Mouse (Mus musculus): Measurements from ENCODE around the gene Cyb5r3. TPM values are rescaled to one million over a fixed set of nuclear protein-coding genes. Genes with fewer than 3 reads are reported as not detected.

Cyb5r3 gene
- polyA plus RNA-seq, 1 experiment from 2014 or later: 130 TPM

DNA sequence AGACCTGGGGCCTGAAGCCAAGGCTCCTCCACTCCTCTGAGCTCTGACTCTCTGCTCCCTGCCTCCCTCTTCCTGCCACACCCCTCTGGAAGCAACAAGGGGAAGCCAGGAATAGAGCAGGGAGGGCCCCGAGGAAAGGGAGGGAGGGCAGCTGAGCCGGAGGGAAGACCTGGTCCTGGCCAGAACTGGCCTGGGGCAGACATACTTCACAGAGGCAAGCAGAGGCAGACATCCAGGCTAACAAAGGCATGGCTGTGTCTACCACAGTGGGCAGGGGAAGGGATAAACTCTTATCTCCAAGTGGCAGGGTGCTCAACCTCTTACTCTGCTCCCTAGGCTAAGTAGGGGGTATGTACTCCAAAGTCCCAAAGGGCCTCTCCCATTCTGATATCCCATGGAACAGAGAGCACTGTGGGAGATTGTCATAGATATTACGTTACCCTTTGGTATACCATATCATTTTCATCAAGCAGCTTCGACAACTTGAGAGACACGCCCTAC, 7.4 kb downstream of the Cyb5r3 start:
- Histone ChIP-seq H3K4me3 (ENCODE audit: low read length) (no peak overlapping the region), H3K36me3 (ENCODE audit: control insufficient read depth, insufficient read depth, low read length) (no peaks in the 10 kb centered on the region), H3K27ac (ENCODE audit: low read depth, low read length) (no peak overlapping the region), H3K27me3 (replicated peaks; ENCODE audit: control insufficient read depth, insufficient read depth, low read length) (no peaks in the 10 kb centered on the region), H3K4me2 (ENCODE audit: low read length) (no peak overlapping the region), H3K4me1 (ENCODE audit: control insufficient read depth, insufficient read depth, low read depth, low read length) (peaks cover 2% of the 10 kb centered on the region; the same call in 1 of the 2 replicates), H3K9me3 (ENCODE audit: control insufficient read depth, low read length) (no peaks in the 10 kb centered on the region), H3K9ac (ENCODE audit: low read depth, low read length) (no peak overlapping the region)
- WGBS: 78% methylated on average over 5 of the region's 5 CpGs
- no peak for ATAC-seq

DNA sequence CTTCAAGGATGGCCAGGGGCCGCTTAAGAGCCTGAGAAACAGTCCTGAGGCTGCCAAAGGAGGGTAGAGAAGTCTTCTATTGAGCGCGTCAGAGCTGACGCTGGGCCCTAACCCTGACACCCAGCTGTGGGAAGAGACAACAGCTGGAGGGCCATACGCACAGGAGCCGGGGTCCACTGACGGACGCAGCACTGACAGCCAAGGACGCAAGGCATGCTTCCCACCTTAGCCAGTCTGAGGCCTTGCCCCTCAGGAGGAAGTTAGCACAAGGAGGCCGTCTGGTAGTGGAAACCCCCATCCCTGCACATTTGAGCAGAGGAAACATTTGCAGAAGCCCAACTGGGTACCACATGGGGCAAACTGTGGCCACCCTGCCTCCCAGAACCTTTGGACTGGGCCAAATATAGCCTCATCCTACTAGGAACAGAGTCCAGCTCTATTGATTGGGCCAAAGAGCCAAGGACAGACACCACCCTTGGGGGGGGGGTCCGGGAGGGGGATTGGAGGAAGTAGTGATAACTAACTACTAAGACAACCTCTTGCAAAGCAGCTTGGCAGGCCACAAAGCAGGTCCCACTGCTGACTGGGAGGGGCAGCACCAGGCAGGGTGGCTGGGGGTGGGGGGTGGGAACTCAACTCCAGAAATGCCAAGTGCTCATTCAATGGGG, 9.4 kb downstream of the Cyb5r3 start:
- peaks cover 14% of the 10 kb centered on the region for H3K36me3 ChIP-seq (ENCODE audit: control insufficient read depth, insufficient read depth, low read length)
- H3K9ac ChIP-seq (ENCODE audit: low read depth, low read length): no peak overlapping the region
- H3K27ac ChIP-seq (ENCODE audit: low read depth, low read length): no peak overlapping the region
- no peak for ATAC-seq
- H3K4me2 ChIP-seq (ENCODE audit: low read length): no peak overlapping the region
- H3K4me1 ChIP-seq (ENCODE audit: control insufficient read depth, insufficient read depth, low read depth, low read length): no peaks in the 10 kb centered on the region
- H3K9me3 ChIP-seq (ENCODE audit: control insufficient read depth, low read length): no peaks in the 10 kb centered on the region; the same call in 1 of the 2 replicates
- WGBS: 89% methylated on average over 11 of the region's 11 CpGs
- no peak overlapping the region for H3K4me3 ChIP-seq (ENCODE audit: low read length)
- no peaks in the 10 kb centered on the region for H3K27me3 ChIP-seq (replicated peaks; ENCODE audit: control insufficient read depth, insufficient read depth, low read length)

DNA sequence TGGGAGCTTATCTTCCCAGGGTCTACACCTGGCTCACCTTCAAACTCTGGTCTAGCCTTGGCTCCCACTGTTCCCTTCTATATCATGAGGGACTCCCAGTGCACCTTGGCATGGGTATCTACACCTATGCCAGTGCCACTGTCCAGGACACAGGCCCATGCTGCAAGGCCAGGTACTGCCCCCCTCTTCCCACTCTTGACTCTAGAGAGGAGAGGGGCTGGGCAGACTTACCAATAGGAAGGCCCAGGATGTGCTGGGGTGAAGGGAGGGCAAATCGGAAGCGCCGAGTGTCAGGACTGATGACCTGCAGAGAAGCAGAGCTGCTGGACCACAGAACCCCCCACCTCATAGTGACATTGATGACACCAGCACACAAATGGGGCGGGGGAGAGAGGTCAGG, 10.4 kb downstream of the Cyb5r3 start:
- peaks cover 21% of the 10 kb centered on the region for H3K36me3 ChIP-seq (ENCODE audit: control insufficient read depth, insufficient read depth, low read length)
- no peak for ATAC-seq
- peaks cover 3% of the 10 kb centered on the region for H3K9me3 ChIP-seq (ENCODE audit: control insufficient read depth, low read length)
- no peak overlapping the region for H3K9ac ChIP-seq (ENCODE audit: low read depth, low read length)
- no peak overlapping the region for H3K4me2 ChIP-seq (ENCODE audit: low read length)
- WGBS: 92% methylated on average over 4 of the region's 4 CpGs
- no peaks in the 10 kb centered on the region for H3K4me1 ChIP-seq (ENCODE audit: control insufficient read depth, insufficient read depth, low read depth, low read length)
- H3K27me3 ChIP-seq (replicated peaks; ENCODE audit: control insufficient read depth, insufficient read depth, low read length): no peaks in the 10 kb centered on the region
- no peak overlapping the region for H3K4me3 ChIP-seq (ENCODE audit: low read length)
- no peak overlapping the region for H3K27ac ChIP-seq (ENCODE audit: low read depth, low read length)

DNA sequence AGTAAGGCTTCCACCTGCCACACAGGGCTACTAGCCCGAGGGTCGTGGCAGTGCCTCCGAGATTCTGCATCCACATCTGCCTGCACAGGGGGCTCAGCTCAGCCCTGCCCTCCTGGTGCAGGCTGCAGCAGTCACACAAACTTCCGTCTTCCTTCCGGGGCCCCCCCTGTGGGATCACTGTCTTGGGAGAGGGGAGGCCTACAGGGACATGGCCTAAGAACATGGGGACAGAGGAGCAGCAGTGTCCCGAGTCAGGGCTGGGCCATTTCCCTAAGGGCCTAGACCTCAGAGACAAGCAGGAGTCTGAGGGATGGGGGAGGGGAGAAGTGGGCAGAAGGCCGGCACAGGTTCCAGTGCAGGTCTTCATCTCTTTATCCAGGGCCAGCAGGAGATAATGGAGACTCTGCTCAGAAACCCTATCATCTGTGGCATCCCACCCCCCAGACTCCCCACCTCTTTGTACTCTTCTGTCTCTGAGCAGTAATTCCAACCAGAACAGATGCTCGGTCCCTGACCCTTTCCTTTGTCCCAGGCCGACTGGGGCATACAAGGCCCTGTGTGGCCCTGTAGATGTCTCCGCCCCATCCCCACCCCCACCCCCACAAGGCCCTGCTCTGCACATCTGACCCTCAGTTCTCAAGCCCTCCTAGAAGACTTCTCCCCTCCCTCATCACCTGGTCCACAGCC, 11.2 kb downstream of the Cyb5r3 start:
- no peaks in the 10 kb centered on the region for H3K4me1 ChIP-seq (ENCODE audit: control insufficient read depth, insufficient read depth, low read depth, low read length)
- no peak overlapping the region for H3K9ac ChIP-seq (ENCODE audit: low read depth, low read length)
- H3K36me3 ChIP-seq (ENCODE audit: control insufficient read depth, insufficient read depth, low read length): peaks cover 21% of the 10 kb centered on the region
- ATAC-seq: no peak
- no peak overlapping the region for H3K27ac ChIP-seq (ENCODE audit: low read depth, low read length)
- WGBS: 26% methylated on average over 10 of the region's 10 CpGs
- no peak overlapping the region for H3K4me3 ChIP-seq (ENCODE audit: low read length)
- H3K4me2 ChIP-seq (ENCODE audit: low read length): no peak overlapping the region
- peaks cover 3% of the 10 kb centered on the region for H3K9me3 ChIP-seq (ENCODE audit: control insufficient read depth, low read length)
- H3K27me3 ChIP-seq (replicated peaks; ENCODE audit: control insufficient read depth, insufficient read depth, low read length): no peaks in the 10 kb centered on the region

DNA sequence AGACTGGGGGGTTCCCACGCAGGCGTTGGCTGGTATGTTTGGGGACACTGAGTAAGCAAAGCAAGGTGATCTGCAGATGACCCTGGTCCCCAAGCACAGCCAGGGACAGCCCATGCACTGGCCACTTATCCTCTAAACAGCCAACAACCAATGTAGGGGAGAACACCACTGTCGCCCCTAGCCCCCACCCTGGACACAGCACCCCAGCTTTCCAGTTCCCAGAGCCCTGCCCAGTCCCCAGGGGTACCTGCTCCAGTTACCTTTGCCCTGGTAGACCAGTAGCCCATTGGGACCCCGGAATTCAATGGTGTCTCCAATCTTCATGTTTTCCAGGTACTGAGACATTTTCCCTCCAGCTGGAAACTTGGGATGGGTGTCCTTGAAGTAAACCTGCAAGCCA, 11.8 kb downstream of the Cyb5r3 start:
- H3K4me1 ChIP-seq (ENCODE audit: control insufficient read depth, insufficient read depth, low read depth, low read length): no peaks in the 10 kb centered on the region

DNA sequence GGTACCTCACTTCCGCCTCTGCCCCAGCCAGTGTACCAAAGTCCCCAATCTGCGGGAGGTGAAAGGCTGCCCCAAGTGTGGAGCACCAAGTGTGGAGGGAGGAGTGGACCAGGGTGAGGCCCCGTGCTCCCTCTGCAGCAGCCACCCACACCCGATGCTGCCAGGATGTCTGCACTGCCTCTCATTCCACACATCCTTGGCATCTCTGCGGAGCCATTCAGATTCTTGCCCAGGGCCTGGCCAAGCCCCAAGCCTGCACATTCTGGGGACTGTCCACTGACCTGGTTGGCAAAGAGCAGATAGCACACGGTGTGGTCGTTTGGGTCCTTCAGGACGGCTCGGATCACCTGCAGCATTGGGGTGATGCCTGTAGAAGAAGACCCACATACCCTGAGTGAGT, 12.6 kb downstream of the Cyb5r3 start:
- peaks cover 3% of the 10 kb centered on the region for H3K9me3 ChIP-seq (ENCODE audit: control insufficient read depth, low read length)
- no peak overlapping the region for H3K9ac ChIP-seq (ENCODE audit: low read depth, low read length)

More for the DNA sequence above, 11.8 kb downstream of the Cyb5r3 start:
- Histone ChIP-seq H3K9me3 (ENCODE audit: control insufficient read depth, low read length) (peaks cover 3% of the 10 kb centered on the region), H3K9ac (ENCODE audit: low read depth, low read length) (no peak overlapping the region), H3K4me2 (ENCODE audit: low read length) (no peak overlapping the region), H3K27ac (ENCODE audit: low read depth, low read length) (no peak overlapping the region), H3K36me3 (ENCODE audit: control insufficient read depth, insufficient read depth, low read length) (peaks cover 21% of the 10 kb centered on the region), H3K4me3 (ENCODE audit: low read length) (no peak overlapping the region), H3K27me3 (replicated peaks; ENCODE audit: control insufficient read depth, insufficient read depth, low read length) (no peaks in the 10 kb centered on the region)
- ATAC-seq: no peak
- WGBS: 86% methylated on average over 4 of the region's 4 CpGs

DNA sequence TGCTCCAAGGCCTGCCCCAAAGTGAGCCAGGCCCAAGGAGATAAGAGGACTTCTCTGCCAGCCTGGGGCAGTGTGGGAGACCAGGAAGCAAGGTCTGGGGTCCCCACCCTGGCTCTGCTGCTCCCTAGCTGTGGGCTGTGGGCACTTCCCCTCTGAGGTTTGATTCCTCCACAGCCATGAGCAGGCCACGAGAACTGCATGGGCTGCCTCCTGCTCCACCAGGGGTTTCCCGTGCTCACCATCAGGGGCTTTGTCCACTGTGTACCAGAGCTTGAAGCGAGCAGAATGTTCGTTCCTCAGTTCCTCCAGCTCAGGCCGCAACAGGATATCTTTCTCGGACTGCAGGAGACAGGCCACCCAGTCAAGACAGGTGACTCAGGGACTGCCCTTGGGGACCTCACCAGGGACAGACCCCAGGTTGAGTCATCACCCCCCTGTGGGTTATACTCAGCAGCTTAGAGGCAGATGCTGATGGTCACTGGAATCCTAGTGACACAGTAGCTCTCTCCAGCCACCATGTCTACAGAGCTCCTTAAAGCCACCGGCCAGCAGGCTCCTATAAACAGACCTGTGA, 13.7 kb downstream of the Cyb5r3 start:
- H3K27me3 ChIP-seq (replicated peaks; ENCODE audit: control insufficient read depth, insufficient read depth, low read length): no peaks in the 10 kb centered on the region
- H3K4me1 ChIP-seq (ENCODE audit: control insufficient read depth, insufficient read depth, low read depth, low read length): no peaks in the 10 kb centered on the region
- H3K4me2 ChIP-seq (ENCODE audit: low read length): no peak overlapping the region
- no peak overlapping the region for H3K27ac ChIP-seq (ENCODE audit: low read depth, low read length)
- WGBS: 93% methylated on average over 7 of the region's 7 CpGs
- no peak overlapping the region for H3K9ac ChIP-seq (ENCODE audit: low read depth, low read length)
- peaks cover 3% of the 10 kb centered on the region for H3K9me3 ChIP-seq (ENCODE audit: control insufficient read depth, low read length)
- ATAC-seq: no peak
- no peak overlapping the region for H3K4me3 ChIP-seq (ENCODE audit: low read length)
- peaks cover 23% of the 10 kb centered on the region for H3K36me3 ChIP-seq (ENCODE audit: control insufficient read depth, insufficient read depth, low read length)

More for the DNA sequence above, 12.6 kb downstream of the Cyb5r3 start:
- H3K4me1 ChIP-seq (ENCODE audit: control insufficient read depth, insufficient read depth, low read depth, low read length): no peaks in the 10 kb centered on the region
- ATAC-seq: no peak
- H3K27ac ChIP-seq (ENCODE audit: low read depth, low read length): no peak overlapping the region
- no peak overlapping the region for H3K4me2 ChIP-seq (ENCODE audit: low read length)
- H3K36me3 ChIP-seq (ENCODE audit: control insufficient read depth, insufficient read depth, low read length): peaks cover 21% of the 10 kb centered on the region
- H3K27me3 ChIP-seq (replicated peaks; ENCODE audit: control insufficient read depth, insufficient read depth, low read length): no peaks in the 10 kb centered on the region
- WGBS: 93% methylated on average over 9 of the region's 9 CpGs
- H3K4me3 ChIP-seq (ENCODE audit: low read length): no peak overlapping the region

DNA sequence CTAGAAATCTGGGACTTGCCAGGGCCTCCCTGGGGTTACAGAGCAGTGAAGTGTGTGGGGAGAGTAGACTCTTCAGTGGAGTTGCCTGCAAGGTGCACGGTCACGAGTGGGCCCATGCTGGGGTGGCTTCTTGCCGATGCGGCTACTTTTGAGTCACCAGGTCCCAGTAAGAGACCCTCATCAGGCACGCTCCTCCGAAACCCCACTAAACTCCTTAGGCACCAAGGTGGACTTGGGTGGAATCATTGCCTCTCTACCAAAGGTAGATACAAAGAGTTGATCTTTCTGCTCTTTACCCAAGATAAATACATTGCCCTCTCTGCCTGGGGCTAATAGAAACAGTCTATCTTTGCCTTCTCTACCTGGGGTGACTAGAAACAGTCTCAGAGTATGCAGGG, 14.7 kb downstream of the Cyb5r3 start:
- Histone ChIP-seq H3K4me1 (ENCODE audit: control insufficient read depth, insufficient read depth, low read depth, low read length) (no peaks in the 10 kb centered on the region), H3K9me3 (ENCODE audit: control insufficient read depth, low read length) (peaks cover 3% of the 10 kb centered on the region), H3K9ac (ENCODE audit: low read depth, low read length) (no peak overlapping the region), H3K4me2 (ENCODE audit: low read length) (no peak overlapping the region), H3K27me3 (replicated peaks; ENCODE audit: control insufficient read depth, insufficient read depth, low read length) (no peaks in the 10 kb centered on the region), H3K36me3 (ENCODE audit: control insufficient read depth, insufficient read depth, low read length) (peaks cover 23% of the 10 kb centered on the region), H3K4me3 (ENCODE audit: low read length) (no peak overlapping the region), H3K27ac (ENCODE audit: low read depth, low read length) (no peak overlapping the region)
- WGBS: 94% methylated on average over 6 of the region's 6 CpGs
- ATAC-seq: no peak

DNA sequence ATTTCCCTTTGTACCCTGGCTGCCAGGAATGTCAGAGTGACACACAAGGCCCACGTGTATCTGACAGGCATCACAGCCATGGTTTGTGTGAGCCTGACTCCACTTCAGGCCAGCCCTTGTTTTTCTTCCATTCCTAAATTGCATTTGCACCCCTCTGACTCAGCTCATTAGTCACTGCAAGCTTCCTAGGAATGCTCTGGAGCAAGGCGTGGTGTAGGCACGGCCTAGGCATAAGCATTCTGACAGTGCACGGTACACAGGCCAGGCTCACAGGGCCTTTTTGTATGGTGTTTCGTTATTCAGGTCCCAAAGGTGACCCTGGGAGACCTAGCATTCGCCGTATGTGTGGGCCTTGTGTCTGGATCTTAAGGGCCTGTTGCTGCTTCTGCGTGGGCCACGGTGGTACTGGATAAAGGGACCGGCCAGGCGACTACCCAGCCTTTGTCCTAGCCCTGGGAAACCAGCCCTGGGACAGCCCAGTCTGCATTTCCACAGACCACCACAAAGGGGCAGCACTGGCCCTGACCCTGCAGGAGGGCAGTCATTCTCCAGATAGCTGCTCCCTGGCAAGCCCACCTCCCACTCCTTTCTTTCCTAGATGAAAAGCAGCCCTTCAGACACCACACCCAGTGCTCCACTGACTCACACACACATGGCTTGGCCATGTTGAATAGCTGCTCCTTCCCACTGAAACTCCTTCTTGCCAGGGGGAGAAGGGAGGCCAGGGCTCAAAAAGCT, 15.3 kb downstream of the Cyb5r3 start:
- H3K4me1 ChIP-seq (ENCODE audit: control insufficient read depth, insufficient read depth, low read depth, low read length): no peaks in the 10 kb centered on the region
- H3K9ac ChIP-seq (ENCODE audit: low read depth, low read length): no peak overlapping the region
- no peak overlapping the region for H3K27ac ChIP-seq (ENCODE audit: low read depth, low read length)
- no peaks in the 10 kb centered on the region for H3K27me3 ChIP-seq (replicated peaks; ENCODE audit: control insufficient read depth, insufficient read depth, low read length)
- 76% methylated on average over 11 of the region's 11 CpGs for WGBS
- no peak overlapping the region for H3K4me2 ChIP-seq (ENCODE audit: low read length)
- peaks cover 3% of the 10 kb centered on the region for H3K9me3 ChIP-seq (ENCODE audit: control insufficient read depth, low read length)
- no peak for ATAC-seq
- peaks cover 23% of the 10 kb centered on the region for H3K36me3 ChIP-seq (ENCODE audit: control insufficient read depth, insufficient read depth, low read length)
- no peak overlapping the region for H3K4me3 ChIP-seq (ENCODE audit: low read length)

Measured in hindbrain, embryonic 16.5 days (tissue).